Mouse (Mus musculus): Measurements from ENCODE around the gene Kctd4. TPM values are rescaled to one million over a fixed set of nuclear protein-coding genes. Genes with fewer than 3 reads are reported as not detected.

The Kctd4 gene
- polyA plus RNA-seq, 1 experiment from 2014 or later = 0.33 TPM

GRCm38 (mm10) chr14:75953011-75953410, 1.8 kb upstream of the Kctd4 start:
- Histone ChIP-seq H3K27ac (no peak overlapping the region), H3K36me3 (no peaks in the 10 kb centered on the region), H3K4me2 (no peak overlapping the region), H3K9ac (no peak overlapping the region), H3K4me1 (0 out of 2 replicates have a peak, but pooled peaks cover 9% of the 10 kb centered on the region), H3K27me3 (replicated peaks) (no peaks in the 10 kb centered on the region), H3K9me3 (replicated peaks) (no peaks in the 10 kb centered on the region), H3K4me3 (no peak overlapping the region)
- 62% methylated on average over 2 of the region's 2 CpGs for WGBS (ENCODE audit: insufficient replicate concordance)
- ATAC-seq = no peak

- Histone ChIP-seq H3K9me3 (replicated peaks) (no peaks in the 10 kb centered on the region), H3K4me2 (no peak overlapping the region), H3K4me1 (no peaks in the 10 kb centered on the region), H3K27me3 (replicated peaks) (no peaks in the 10 kb centered on the region), H3K36me3 (no peaks in the 10 kb centered on the region), H3K4me3 (no peak overlapping the region), H3K27ac (no peak overlapping the region), H3K9ac (no peak overlapping the region)
- 89% methylated on average over 9 of the region's 9 CpGs for WGBS (ENCODE audit: insufficient replicate concordance)
- no peak for ATAC-seq
These were observed 7.4 kb downstream of the Kctd4 start for GRCm38 (mm10) chr14:75962250-75962649.

GRCm38 (mm10) chr14:75963215-75963614, 8.4 kb downstream of the Kctd4 start:
- Histone ChIP-seq H3K4me1 (no peaks in the 10 kb centered on the region), H3K27me3 (replicated peaks) (no peaks in the 10 kb centered on the region), H3K4me3 (no peak overlapping the region), H3K9me3 (replicated peaks) (no peaks in the 10 kb centered on the region), H3K36me3 (no peaks in the 10 kb centered on the region), H3K9ac (no peak overlapping the region), H3K4me2 (no peak overlapping the region), H3K27ac (no peak overlapping the region)
- WGBS (ENCODE audit: insufficient replicate concordance) = 80% methylated on average over 5 of the region's 5 CpGs
- ATAC-seq = no peak

- H3K9me3 ChIP-seq (replicated peaks) = no peaks in the 10 kb centered on the region
- 75% methylated on average over 5 of the region's 5 CpGs for WGBS (ENCODE audit: insufficient replicate concordance)
These were observed 9.2 kb downstream of the Kctd4 start for GRCm38 (mm10) chr14:75964000-75964399.

GRCm38 (mm10) chr14:75964433-75964832, 9.6 kb downstream of the Kctd4 start:
- H3K27me3 ChIP-seq (replicated peaks) = no peaks in the 10 kb centered on the region
- H3K9me3 ChIP-seq (replicated peaks) = no peaks in the 10 kb centered on the region
- H3K4me1 ChIP-seq = no peaks in the 10 kb centered on the region
- no peak overlapping the region for H3K9ac ChIP-seq
- WGBS (ENCODE audit: insufficient replicate concordance) = 85% methylated on average over 1 of the region's 1 CpGs
- H3K27ac ChIP-seq = no peak overlapping the region
- no peak overlapping the region for H3K4me2 ChIP-seq
- no peak for ATAC-seq
- no peak overlapping the region for H3K4me3 ChIP-seq
- H3K36me3 ChIP-seq = no peaks in the 10 kb centered on the region

More at GRCm38 (mm10) chr14:75964000-75964399, 9.2 kb downstream of the Kctd4 start:
- Histone ChIP-seq H3K27ac (no peak overlapping the region), H3K4me1 (no peaks in the 10 kb centered on the region), H3K4me2 (no peak overlapping the region), H3K9ac (no peak overlapping the region), H3K27me3 (replicated peaks) (no peaks in the 10 kb centered on the region), H3K36me3 (no peaks in the 10 kb centered on the region), H3K4me3 (no peak overlapping the region)
- ATAC-seq = no peak

GRCm38 (mm10) chr14:75967291-75967690, 12.5 kb downstream of the Kctd4 start:
- Histone ChIP-seq H3K4me3 (no peak overlapping the region), H3K36me3 (no peaks in the 10 kb centered on the region), H3K4me2 (no peak overlapping the region), H3K27ac (no peak overlapping the region), H3K4me1 (no peaks in the 10 kb centered on the region), H3K27me3 (replicated peaks) (no peaks in the 10 kb centered on the region), H3K9me3 (replicated peaks) (no peaks in the 10 kb centered on the region), H3K9ac (no peak overlapping the region)
- ATAC-seq = no peak
- 78% methylated on average over 5 of the region's 5 CpGs for WGBS (ENCODE audit: insufficient replicate concordance)

GRCm38 (mm10) chr14:75976107-75976506, 21.3 kb downstream of the Kctd4 start:
- ATAC-seq = peak; percentile 87
- WGBS (ENCODE audit: insufficient replicate concordance) = 17% methylated on average over 3 of the region's 3 CpGs

GRCm38 (mm10) chr14:75981231-75981630, 26.4 kb downstream of the Kctd4 start:
- no peak overlapping the region for H3K4me2 ChIP-seq
- 91% methylated on average over 3 of the region's 3 CpGs for WGBS (ENCODE audit: insufficient replicate concordance)
- no peak for ATAC-seq
- H3K9ac ChIP-seq = no peak overlapping the region
- H3K4me3 ChIP-seq = no peak overlapping the region
- H3K4me1 ChIP-seq = peaks cover 7% of the 10 kb centered on the region
- H3K27ac ChIP-seq = no peak overlapping the region
- no peaks in the 10 kb centered on the region for H3K9me3 ChIP-seq (replicated peaks)
- no peaks in the 10 kb centered on the region for H3K27me3 ChIP-seq (replicated peaks)
- H3K36me3 ChIP-seq = peaks cover 8% of the 10 kb centered on the region; the same call in 1 of the 2 replicates

More at GRCm38 (mm10) chr14:75976107-75976506, 21.3 kb downstream of the Kctd4 start:
- Histone ChIP-seq H3K4me3 (no peak overlapping the region), H3K4me2 (no peak overlapping the region), H3K9me3 (replicated peaks) (no peaks in the 10 kb centered on the region), H3K27ac (no peak overlapping the region), H3K9ac (no peak overlapping the region), H3K27me3 (replicated peaks) (no peaks in the 10 kb centered on the region), H3K4me1 (peaks cover 23% of the 10 kb centered on the region), H3K36me3 (peaks cover 4% of the 10 kb centered on the region; the same call in 1 of the 2 replicates)

- no peak overlapping the region for H3K4me3 ChIP-seq
- H3K27me3 ChIP-seq (replicated peaks) = no peaks in the 10 kb centered on the region
- ATAC-seq = no peak
- no peak overlapping the region for H3K27ac ChIP-seq
- WGBS (ENCODE audit: insufficient replicate concordance) = 91% methylated on average over 2 of the region's 2 CpGs
- peaks cover 3% of the 10 kb centered on the region; the same call in 1 of the 2 replicates for H3K4me1 ChIP-seq
- no peak overlapping the region for H3K4me2 ChIP-seq
- H3K36me3 ChIP-seq = peaks cover 6% of the 10 kb centered on the region; the same call in 1 of the 2 replicates
- H3K9me3 ChIP-seq (replicated peaks) = no peaks in the 10 kb centered on the region
- H3K9ac ChIP-seq = no peak overlapping the region
These were observed 29.1 kb downstream of the Kctd4 start for GRCm38 (mm10) chr14:75983891-75984290.

- Histone ChIP-seq H3K27ac (no peak overlapping the region), H3K27me3 (replicated peaks) (no peaks in the 10 kb centered on the region), H3K4me3 (no peak overlapping the region), H3K4me1 (peaks cover 3% of the 10 kb centered on the region; the same call in 1 of the 2 replicates), H3K36me3 (peaks cover 9% of the 10 kb centered on the region; the same call in 1 of the 2 replicates), H3K9me3 (replicated peaks) (no peaks in the 10 kb centered on the region), H3K4me2 (no peak overlapping the region), H3K9ac (no peak overlapping the region)
- ATAC-seq = no peak
- 54% methylated on average over 4 of the region's 4 CpGs for WGBS (ENCODE audit: insufficient replicate concordance)
These were observed 30.3 kb downstream of the Kctd4 start for GRCm38 (mm10) chr14:75985112-75985511.

GRCm38 (mm10) chr14:75986878-75987483, 32.2 kb downstream of the Kctd4 start:
- Histone ChIP-seq H3K4me2 (no peak overlapping the region), H3K9ac (no peak overlapping the region), H3K4me1 (peaks cover 3% of the 10 kb centered on the region; the same call in 1 of the 2 replicates), H3K36me3 (peaks cover 7% of the 10 kb centered on the region; the same call in 1 of the 2 replicates), H3K4me3 (no peak overlapping the region), H3K27me3 (replicated peaks) (no peaks in the 10 kb centered on the region), H3K9me3 (replicated peaks) (no peaks in the 10 kb centered on the region), H3K27ac (no peak overlapping the region)
- no peak for ATAC-seq
- 72% methylated on average over 7 of the region's 7 CpGs for WGBS (ENCODE audit: insufficient replicate concordance)

- no peak overlapping the region for H3K4me3 ChIP-seq
- H3K27ac ChIP-seq = no peak overlapping the region
- 74% methylated on average over 1 of the region's 1 CpGs for whole genome bisulfite sequencing (ENCODE audit: insufficient replicate concordance)
- H3K4me2 ChIP-seq = no peak overlapping the region
- no peaks in the 10 kb centered on the region for H3K27me3 ChIP-seq (replicated peaks)
- H3K9me3 ChIP-seq (replicated peaks) = no peaks in the 10 kb centered on the region
- no peak overlapping the region for H3K9ac ChIP-seq
- no peak for ATAC-seq
- peaks cover 16% of the 10 kb centered on the region; the same call in 1 of the 2 replicates for H3K36me3 ChIP-seq
- H3K4me1 ChIP-seq = no peaks in the 10 kb centered on the region
These were observed 34.4 kb downstream of the Kctd4 start for GRCm38 (mm10) chr14:75989168-75989567.
